Mouse (Mus musculus) neural tube, embryonic 13.5 days (tissue): ENCODE measurements at regions not wholly inside any gene's neighbourhood (a gene's known extent, or its start where the extent isn't known, plus 50 kb on each side); places are given as distances from the start of the nearest gene placed in this dataset.

Experiments
- ATAC-seq: fragments of 200-750 bp; cut with Nextera tagmentation; 2 replicates; pipeline ENCODE4 v1.8.0; 2017; ENCODE audit warnings: low read depth, mild to moderate bottlenecking, moderate TSS enrichment, moderate library complexity
- H3K27ac ChIP-seq: fragments of 300-500 bp; sonication (generic); replicated peaks from 2 replicates; pipeline ENCODE4 v1.5.1; 2015; ENCODE audit warnings: moderate library complexity, mild to moderate bottlenecking, inconsistent platforms
- H3K27me3 ChIP-seq: fragments of 300-500 bp; sonication (generic); 2 replicates; pipeline ENCODE4 v1.6.1; 2015; ENCODE audit warnings: mild to moderate bottlenecking, inconsistent platforms
- H3K36me3 ChIP-seq: fragments of 300-500 bp; sonication (generic); 2 replicates; pipeline ENCODE4 v1.6.1; 2015; ENCODE audit warnings: mild to moderate bottlenecking, inconsistent platforms
- H3K4me1 ChIP-seq: fragments of 300-500 bp; sonication (generic); replicated peaks from 2 replicates; pipeline ENCODE4 v1.6.1; 2015; ENCODE audit warnings: inconsistent platforms
- H3K4me2 ChIP-seq: fragments of 300-500 bp; sonication (generic); 2 replicates; pipeline ENCODE4 v1.6.1; 2015; ENCODE audit warnings: inconsistent platforms, mild to moderate bottlenecking, moderate library complexity
- H3K4me3 ChIP-seq: fragments of 300-500 bp; sonication (generic); 2 replicates; pipeline ENCODE4 v1.5.1; 2015; ENCODE audit warnings: mild to moderate bottlenecking, inconsistent platforms
- H3K9ac ChIP-seq: fragments of 300-500 bp; sonication (generic); 2 replicates; pipeline ENCODE4 v1.6.1; 2015; ENCODE audit warnings: moderate library complexity, mild to moderate bottlenecking, inconsistent platforms
- H3K9me3 ChIP-seq: fragments of 300-500 bp; sonication (generic); 2 replicates; pipeline ENCODE4 v1.6.1; 2016; ENCODE audit warnings: inconsistent platforms
- WGBS: fragments of 180-500 bp; shearing (Covaris S2); methylation state at CpG from one replicate; pipeline ENCODE4 v1.1.7; 2015; 5-methylcytosine and 5-hydroxymethylcytosine counted together

DNA sequence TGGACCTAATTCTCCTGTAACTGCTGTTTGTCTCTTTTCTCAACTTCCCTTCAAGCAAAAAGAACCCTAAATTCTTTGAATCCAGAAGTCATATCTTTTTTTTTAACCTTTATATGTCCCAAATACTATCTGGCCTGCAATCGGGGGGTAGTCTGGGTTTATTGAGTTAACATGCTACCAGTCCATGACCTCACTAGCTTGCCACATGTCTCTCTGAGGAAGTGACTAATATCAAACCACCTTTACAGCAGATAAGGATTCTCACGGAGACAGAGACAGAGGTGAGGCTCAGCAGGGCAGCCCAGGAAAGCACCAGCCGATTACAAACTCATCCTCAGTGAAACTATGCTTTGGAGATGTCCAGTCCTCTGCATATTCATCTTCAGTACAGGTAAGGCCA lies 179.2 kb downstream of the Dad1 start:
- H3K9ac ChIP-seq: no peak overlapping the region
- H3K27me3 ChIP-seq: no peaks in the 10 kb centered on the region
- no peak for ATAC-seq
- no peaks in the 10 kb centered on the region for H3K36me3 ChIP-seq
- no peak overlapping the region for H3K4me3 ChIP-seq
- no peak overlapping the region for H3K27ac ChIP-seq
- H3K9me3 ChIP-seq: 0 out of 2 replicates have a peak, but pooled peaks cover 2% of the 10 kb centered on the region
- H3K4me2 ChIP-seq: no peak overlapping the region
- 86% methylated on average over 3 of the region's 3 CpGs for WGBS
- no peaks in the 10 kb centered on the region for H3K4me1 ChIP-seq

DNA sequence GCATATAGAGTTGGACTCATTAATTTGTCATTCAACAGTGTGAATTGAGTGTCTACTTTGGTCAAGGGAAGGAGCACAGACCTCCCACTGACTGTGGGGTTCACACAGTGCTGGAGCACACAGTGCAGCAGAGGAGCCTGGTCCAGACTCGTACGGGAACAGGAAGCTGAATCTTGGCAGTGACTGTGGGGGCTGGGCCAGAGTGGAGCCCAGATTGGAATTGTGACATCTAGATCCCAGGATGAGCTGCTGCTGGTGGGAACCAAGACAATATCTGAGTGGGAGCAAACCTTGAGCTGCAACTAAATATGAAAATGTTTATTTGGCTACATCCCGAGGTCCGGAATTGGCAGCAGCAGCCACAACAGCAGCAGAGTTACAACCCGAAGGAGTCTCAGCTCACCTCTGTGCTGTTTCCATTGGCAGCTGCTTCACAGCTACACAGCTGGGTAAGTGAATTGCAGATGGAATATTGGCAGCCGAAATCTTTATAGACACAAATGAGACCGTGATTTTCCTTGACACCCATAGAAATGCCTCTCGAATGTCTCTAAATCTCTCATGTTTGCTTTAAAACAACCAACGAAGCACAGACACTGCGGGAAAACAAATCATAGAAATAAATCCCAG lies 181.5 kb downstream of the Dad1 start:
- Histone ChIP-seq H3K4me3 (no peak overlapping the region), H3K4me1 (no peaks in the 10 kb centered on the region), H3K9me3 (no peaks in the 10 kb centered on the region), H3K9ac (no peak overlapping the region), H3K27me3 (no peaks in the 10 kb centered on the region), H3K4me2 (no peak overlapping the region), H3K36me3 (no peaks in the 10 kb centered on the region), H3K27ac (no peak overlapping the region)
- no peak for ATAC-seq
- 75% methylated on average over 10 of the region's 10 CpGs for WGBS

DNA sequence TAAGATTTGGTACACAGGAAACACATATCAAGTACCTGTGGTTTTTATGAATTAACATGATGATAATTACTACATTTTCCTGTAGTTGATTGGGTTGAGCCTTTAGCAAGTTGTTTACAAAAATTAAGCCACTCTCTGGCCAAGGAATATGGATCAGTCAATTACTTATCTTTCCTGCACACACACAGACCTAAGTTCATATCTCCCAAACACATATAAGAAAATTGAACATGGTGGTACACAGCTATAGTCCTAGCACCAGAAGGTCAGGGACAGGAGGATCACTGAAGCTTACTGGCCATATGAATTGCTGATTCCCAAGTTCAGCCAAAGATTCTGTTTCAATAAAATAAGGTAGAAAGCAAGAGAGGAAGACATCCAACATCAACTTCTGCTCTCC lies 183.7 kb downstream of the Dad1 start:
- Histone ChIP-seq H3K27me3 (no peaks in the 10 kb centered on the region), H3K4me2 (no peak overlapping the region)
- no peak for ATAC-seq

DNA sequence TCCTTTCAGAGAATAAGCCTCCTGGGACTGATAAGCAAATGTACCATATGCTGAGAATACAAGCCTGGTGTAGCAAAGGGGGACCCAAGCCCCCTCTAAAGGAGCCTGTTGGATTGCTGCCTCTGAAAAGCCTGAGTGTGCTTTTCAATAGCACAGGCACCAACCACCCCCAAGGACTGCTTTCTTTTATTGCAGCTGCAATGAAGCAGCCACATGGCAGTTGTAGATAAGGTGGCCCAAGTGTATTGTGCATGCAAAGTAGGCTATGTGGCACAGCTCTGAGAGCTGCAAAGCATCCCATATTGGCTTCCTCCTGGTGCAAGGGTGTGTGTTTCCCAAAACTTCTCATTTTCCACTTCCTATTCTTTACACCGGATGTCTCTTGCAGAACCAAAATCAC lies 185.2 kb downstream of the Dad1 start:
- H3K4me1 ChIP-seq: no peaks in the 10 kb centered on the region; the same call in 1 of the 2 replicates
- no peaks in the 10 kb centered on the region; the same call in 1 of the 2 replicates for H3K27me3 ChIP-seq
- H3K36me3 ChIP-seq: no peaks in the 10 kb centered on the region
- WGBS: 89% methylated on average over 1 of the region's 1 CpGs
- no peaks in the 10 kb centered on the region for H3K9me3 ChIP-seq
- H3K4me2 ChIP-seq: no peak overlapping the region
- H3K9ac ChIP-seq: no peak overlapping the region
- H3K4me3 ChIP-seq: no peak overlapping the region
- ATAC-seq: no peak
- no peak overlapping the region for H3K27ac ChIP-seq

More for the DNA sequence above, 183.7 kb downstream of the Dad1 start:
- H3K9ac ChIP-seq: no peak overlapping the region
- H3K9me3 ChIP-seq: no peaks in the 10 kb centered on the region
- H3K4me3 ChIP-seq: no peak overlapping the region
- H3K36me3 ChIP-seq: no peaks in the 10 kb centered on the region
- H3K4me1 ChIP-seq: no peaks in the 10 kb centered on the region
- H3K27ac ChIP-seq: no peak overlapping the region

DNA sequence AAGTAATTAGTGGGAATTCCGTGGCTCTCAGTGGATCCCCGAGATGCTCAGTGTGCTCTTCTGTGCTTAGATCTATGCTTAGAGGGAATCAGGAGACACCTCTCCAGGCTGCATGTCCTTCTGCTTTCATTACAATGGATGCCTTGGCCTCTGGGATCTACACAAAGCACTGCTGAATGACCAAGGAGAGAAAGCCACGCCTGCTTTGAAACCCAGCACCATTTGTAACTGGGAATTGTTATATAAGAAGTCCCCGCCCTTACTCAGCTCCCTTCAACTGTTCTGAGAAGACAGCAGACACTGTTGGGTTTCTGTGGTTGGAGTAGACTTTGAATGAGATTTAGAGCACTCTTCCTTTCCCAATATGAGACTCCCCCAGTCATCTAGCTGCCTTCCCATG lies 188.4 kb downstream of the Dad1 start:
- Histone ChIP-seq H3K27me3 (no peaks in the 10 kb centered on the region; the same call in 1 of the 2 replicates), H3K4me1 (peaks cover 14% of the 10 kb centered on the region), H3K9me3 (no peaks in the 10 kb centered on the region), H3K4me3 (no peak overlapping the region), H3K36me3 (no peaks in the 10 kb centered on the region), H3K4me2 (no peak overlapping the region), H3K27ac (no peak overlapping the region), H3K9ac (no peak overlapping the region)
- WGBS: 58% methylated on average over 4 of the region's 4 CpGs
- ATAC-seq: no peak

DNA sequence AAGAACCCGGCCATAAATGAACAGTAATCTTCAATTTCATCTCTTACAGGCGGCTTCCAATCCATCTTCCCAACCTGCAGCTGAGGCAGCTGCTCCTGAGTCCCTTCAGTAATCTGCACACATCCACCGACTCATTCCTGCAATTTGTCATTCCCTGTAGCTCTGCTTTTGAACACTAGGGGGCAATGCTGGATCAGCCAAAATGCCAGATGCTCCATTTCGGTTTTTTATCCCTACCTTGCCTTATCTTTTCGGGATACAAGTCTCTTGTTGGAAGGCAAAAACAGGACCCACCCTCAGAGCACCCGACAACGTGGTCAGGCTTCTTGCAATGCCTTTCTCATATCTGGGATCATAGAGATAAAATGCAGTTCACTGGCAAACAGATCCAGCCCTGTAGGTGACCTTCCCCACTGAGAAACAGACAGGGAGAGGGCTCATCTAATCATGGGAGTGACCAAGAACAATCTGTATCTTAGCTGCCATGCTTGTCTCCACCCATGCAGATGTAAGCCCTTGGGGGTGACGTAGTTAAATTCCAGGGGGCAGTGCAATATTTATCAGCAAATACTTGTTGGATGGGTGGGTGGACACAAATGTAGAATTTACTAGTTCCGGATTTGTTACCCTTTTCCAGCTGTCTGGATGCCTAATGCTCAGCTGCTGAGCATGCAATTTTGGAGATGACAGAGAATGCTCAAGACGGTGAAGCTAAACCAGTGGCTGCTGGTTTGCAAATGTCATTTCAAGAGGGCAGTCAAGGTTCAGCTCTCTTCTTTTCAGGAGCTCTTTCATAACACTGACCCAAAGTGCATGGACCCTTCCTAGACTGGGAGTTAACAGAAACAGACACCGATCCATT lies 189.1 kb downstream of the Dad1 start:
- Histone ChIP-seq H3K27ac (no peak overlapping the region), H3K36me3 (no peaks in the 10 kb centered on the region), H3K4me2 (no peak overlapping the region), H3K4me3 (no peak overlapping the region), H3K9me3 (no peaks in the 10 kb centered on the region), H3K9ac (no peak overlapping the region), H3K27me3 (no peaks in the 10 kb centered on the region; the same call in 1 of the 2 replicates), H3K4me1 (peaks cover 20% of the 10 kb centered on the region)
- WGBS: 31% methylated on average over 11 of the region's 11 CpGs
- peak; percentile 57 for ATAC-seq

DNA sequence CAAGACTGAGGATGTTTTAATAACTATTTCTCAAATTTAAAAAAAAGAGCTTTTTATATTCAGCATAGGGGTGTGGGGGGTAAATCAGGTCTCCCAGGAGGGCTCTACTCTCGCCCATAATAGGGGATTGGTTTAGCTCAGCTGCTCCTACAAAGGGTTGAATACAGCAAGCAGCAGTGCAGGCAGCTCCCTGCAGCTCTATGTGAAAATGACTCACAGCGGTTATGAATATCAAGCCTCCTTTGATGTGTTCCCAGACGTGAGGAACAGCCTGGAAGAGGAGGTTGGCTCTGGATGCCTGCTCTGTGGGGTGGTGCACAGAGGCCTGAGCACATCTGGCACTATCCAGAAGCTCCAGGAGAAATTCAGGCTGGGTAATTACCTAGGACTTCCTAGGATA lies 192.3 kb downstream of the Dad1 start:
- Histone ChIP-seq H3K4me2 (no peak overlapping the region), H3K9ac (no peak overlapping the region), H3K36me3 (no peaks in the 10 kb centered on the region), H3K4me1 (peaks cover 35% of the 10 kb centered on the region), H3K27ac (no peak overlapping the region), H3K4me3 (no peak overlapping the region), H3K9me3 (no peaks in the 10 kb centered on the region), H3K27me3 (no peaks in the 10 kb centered on the region; the same call in 1 of the 2 replicates)
- no peak for ATAC-seq
- WGBS: 34% methylated on average over 3 of the region's 3 CpGs

DNA sequence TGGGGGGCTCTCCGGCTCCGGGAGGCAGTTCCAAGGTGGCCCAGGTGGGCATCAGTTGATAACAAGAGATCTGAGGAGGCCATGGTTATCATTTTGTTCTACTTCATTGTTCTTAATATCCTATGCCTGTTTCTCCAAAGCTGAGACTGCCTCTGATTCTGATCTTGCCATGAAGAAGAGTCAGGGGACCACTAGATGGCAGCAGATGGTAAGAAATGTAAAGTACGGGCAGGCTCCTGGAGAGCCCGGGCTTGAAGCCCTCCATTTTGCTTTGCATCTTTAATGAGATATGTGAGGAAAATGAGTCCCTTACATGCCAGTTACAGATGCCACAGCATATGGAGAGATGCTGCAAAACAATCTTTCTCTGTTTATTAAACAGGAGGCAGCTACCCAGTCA lies 194.1 kb downstream of the Dad1 start:
- peak; percentile 89 for ATAC-seq
- H3K9me3 ChIP-seq: no peaks in the 10 kb centered on the region
- H3K4me3 ChIP-seq: no peak overlapping the region
- WGBS: 20% methylated on average over 4 of the region's 4 CpGs
- peak overlapping the region; percentile 73 for H3K27ac ChIP-seq
- H3K4me1 ChIP-seq: peaks cover 35% of the 10 kb centered on the region
- 0 out of 2 replicates have a peak overlapping the region, but pooled peaks have one; percentile 8 for H3K9ac ChIP-seq
- peak overlapping the region; percentile 23; the same call in 1 of the 2 replicates for H3K4me2 ChIP-seq
- H3K27me3 ChIP-seq: no peaks in the 10 kb centered on the region; the same call in 1 of the 2 replicates
- H3K36me3 ChIP-seq: no peaks in the 10 kb centered on the region

DNA sequence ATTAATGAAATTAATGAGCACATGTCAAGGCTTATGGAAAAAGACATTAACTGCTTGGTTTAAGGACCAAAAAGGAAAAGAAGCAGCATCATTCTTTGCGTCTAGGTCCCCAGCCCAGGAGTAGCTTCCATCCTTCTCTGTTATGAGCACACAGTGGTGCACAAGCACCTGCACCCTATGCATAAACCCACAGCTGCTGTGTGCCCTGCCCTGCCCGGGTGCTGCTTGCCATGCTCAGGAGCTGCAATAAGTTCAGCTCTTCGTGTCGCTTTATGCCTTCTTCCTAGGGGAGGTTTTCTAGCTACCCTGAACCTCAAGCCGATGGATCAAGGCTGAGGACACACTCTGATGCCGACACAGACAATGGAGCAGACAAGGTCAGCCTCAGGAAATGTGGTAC lies 194.8 kb downstream of the Dad1 start:
- Histone ChIP-seq H3K9me3 (no peaks in the 10 kb centered on the region), H3K4me2 (no peak overlapping the region), H3K9ac (0 out of 2 replicates have a peak overlapping the region, but pooled peaks have one; percentile 8), H3K4me1 (peaks cover 35% of the 10 kb centered on the region), H3K4me3 (no peak overlapping the region), H3K27me3 (no peaks in the 10 kb centered on the region; the same call in 1 of the 2 replicates), H3K36me3 (no peaks in the 10 kb centered on the region), H3K27ac (no peak overlapping the region)
- 75% methylated on average over 6 of the region's 6 CpGs for WGBS
- peak; percentile 51 for ATAC-seq

DNA sequence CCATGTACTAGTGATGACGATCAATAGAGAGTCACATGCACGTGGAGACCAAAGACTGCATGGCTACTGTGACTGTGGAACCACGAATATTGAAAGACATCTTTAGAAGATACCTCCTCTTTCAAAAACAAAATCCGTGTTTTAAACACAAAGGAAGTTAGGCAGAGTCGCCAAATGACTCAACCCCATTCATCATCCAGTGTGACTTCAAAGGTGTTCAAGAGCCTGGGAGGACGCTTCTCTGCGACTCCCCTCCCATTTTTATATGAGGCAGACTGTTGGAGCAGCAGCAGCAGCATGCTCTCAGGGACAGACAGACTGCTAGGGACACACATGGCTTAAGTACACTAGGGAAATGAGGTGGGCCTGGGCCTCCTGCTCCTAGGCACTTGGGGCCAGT lies 197.2 kb downstream of the Dad1 start:
- 59% methylated on average over 7 of the region's 7 CpGs for WGBS
- H3K27me3 ChIP-seq: no peaks in the 10 kb centered on the region
- H3K4me1 ChIP-seq: peaks cover 31% of the 10 kb centered on the region
- H3K9ac ChIP-seq: no peak overlapping the region
- H3K9me3 ChIP-seq: no peaks in the 10 kb centered on the region
- ATAC-seq: no peak
- H3K36me3 ChIP-seq: no peaks in the 10 kb centered on the region
- no peak overlapping the region for H3K4me3 ChIP-seq
- no peak overlapping the region for H3K27ac ChIP-seq
- H3K4me2 ChIP-seq: no peak overlapping the region

DNA sequence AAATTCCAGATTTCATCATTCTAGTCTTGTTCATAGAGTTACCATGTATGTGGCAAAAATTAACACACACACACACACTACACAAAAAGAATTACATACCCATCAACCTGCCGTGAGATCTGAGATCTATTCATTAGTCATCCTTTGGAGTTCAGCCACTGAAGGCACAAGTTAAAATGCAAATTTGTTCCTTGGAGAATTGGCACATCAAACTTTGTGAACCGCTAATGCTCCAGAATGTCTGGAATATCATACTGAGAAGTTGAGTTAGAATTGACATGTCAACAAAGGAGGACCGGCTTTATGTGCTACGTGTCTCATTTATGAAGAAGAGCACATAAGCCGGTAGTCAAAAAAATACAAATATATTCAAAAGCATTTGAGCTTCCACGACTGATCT lies 198.5 kb downstream of the Dad1 start:
- no peak overlapping the region for H3K27ac ChIP-seq
- no peak overlapping the region for H3K4me3 ChIP-seq
- H3K27me3 ChIP-seq: no peaks in the 10 kb centered on the region
- no peak overlapping the region for H3K4me2 ChIP-seq
- WGBS: 81% methylated on average over 6 of the region's 6 CpGs
- peaks cover 19% of the 10 kb centered on the region for H3K4me1 ChIP-seq
- H3K9ac ChIP-seq: no peak overlapping the region
- no peaks in the 10 kb centered on the region for H3K9me3 ChIP-seq
- H3K36me3 ChIP-seq: no peaks in the 10 kb centered on the region
- ATAC-seq: no peak

DNA sequence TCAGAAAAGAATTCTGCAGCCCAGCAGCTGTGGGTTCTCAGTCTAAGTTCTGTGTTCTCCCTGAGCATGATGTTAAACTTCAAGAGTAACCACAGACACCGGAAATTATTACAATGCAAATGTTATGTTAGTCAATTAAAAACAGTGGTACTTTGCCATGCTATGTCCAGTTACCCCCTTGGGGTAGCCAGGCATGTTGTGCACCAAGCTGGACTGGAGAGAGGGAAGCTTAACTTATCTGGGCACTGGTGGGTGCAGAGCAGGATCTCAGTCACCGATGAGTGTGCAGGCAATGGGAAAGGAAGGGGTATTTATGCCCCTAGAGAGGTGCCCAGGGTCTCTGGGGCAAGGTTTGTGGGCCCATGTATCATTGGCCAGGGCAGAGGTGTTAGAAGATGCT lies 211.6 kb downstream of the Dad1 start:
- no peaks in the 10 kb centered on the region for H3K27me3 ChIP-seq
- 86% methylated on average over 2 of the region's 2 CpGs for WGBS
- no peak overlapping the region for H3K9ac ChIP-seq
- no peak for ATAC-seq
- H3K9me3 ChIP-seq: no peaks in the 10 kb centered on the region
- H3K4me1 ChIP-seq: no peaks in the 10 kb centered on the region
- H3K27ac ChIP-seq: peak overlapping the region; percentile 46
- H3K36me3 ChIP-seq: no peaks in the 10 kb centered on the region
- H3K4me2 ChIP-seq: no peak overlapping the region
- no peak overlapping the region for H3K4me3 ChIP-seq
